Mouse (Mus musculus): Measurements from ENCODE around the gene Kcnab1.

The Kcnab1 gene

GRCm38 (mm10) chr3:65317876-65318537, 208.8 kb downstream of the Kcnab1 start:
- peak in 1 of 2 experiments; percentile 49 for DNase-seq

- peak in 1 of 2 experiments; percentile 8 for DNase-seq
Observed at GRCm38 (mm10) chr3:65319248-65320008, 210.2 kb downstream of the Kcnab1 start.

DNA sequence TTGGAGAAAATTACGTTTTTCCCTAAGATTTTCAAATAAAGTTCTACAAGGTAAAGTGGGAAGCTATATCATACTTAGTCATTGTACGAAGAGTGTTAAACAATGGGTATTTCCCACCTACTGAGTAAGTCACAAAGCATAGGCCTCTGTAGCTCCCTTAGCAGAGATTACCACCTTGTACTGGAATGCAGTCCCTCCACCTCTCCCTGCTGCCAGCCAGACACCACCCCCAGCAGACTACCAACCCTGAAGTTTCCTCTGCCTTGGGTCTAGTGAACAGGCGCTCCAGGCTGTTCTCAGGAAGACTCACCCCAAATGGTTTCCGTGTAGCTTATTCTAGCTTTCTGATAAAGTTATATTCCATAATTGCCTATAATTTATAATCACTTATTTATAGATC, 211.8 kb downstream of the Kcnab1 start:
- no peak for DNase-seq

DNA sequence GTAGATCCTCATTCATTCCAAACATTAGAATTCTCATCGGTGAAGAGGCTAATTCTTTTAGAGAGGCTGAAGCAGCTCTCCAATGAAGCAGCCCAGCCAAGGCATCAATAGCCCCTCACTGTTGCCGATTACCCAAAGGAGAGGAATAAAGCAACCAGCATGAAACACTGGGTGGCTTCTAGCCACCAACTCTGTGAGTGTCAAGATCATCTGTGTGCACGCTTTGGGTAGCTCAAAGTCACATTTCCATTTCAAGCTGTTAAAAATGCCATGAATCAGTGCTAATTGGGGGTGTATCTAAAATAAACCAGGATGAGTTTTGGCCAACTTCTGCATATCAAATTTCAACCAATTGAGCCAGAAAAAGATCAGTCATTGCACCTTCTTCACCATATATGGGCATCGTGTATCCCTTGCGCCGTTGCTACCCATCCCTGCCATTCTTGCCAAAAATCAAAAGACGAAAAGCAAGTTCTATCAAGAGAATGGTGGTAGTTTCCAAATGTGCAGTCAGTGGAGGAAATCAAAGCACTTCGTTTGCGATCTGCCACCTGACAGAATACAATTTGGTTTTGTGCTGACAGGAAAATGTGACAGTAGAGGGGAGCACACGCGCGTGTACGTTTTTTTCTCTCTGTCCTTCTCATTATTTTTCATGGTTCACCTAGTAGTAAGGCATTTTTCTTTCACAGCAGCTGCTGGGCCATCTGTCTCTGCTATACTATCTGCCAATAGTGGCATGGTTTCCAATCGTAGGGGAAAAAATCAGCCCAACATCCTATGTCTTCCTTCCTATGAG, 213.0 kb downstream of the Kcnab1 start:
- no peak for DNase-seq

DNA sequence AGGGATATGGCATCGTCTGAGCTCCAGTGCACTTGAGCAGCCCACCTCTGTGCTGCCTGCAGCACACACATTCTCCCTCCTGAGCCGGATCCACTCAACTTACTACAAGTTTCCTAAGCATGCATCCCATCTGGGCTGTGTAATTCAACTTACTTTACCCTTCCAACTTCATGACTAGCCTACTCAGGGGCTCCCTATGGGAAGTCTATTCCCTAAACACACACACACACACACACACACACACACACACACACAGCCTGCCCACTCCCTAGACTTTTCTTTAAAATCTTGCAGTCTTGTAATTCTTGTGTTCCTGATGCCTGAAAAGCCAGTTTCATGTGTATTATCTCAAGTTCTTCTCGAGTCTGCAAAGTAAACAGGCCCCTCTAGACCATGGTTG, 216.1 kb downstream of the Kcnab1 start:
- DNase-seq = no peak

DNA sequence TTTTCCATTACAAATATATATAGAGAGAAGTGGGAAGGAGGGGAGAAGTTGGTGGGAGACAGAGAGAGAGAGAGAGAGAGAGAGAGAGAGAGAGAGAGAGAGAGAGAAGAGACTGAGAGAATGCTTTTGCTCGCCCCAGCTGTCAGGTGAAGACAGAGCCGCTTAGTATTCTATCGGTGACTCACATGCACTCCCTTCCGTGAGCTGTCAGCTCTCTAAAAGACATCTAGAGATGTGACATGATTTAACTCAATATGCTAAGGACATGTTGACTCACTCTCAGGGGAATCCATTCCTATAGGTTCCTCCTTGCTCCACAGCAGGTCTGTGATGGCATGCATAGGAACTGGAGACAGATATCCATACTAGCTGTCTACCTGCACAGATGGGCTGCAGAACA, 219.6 kb downstream of the Kcnab1 start:
- DNase-seq = no peak

DNA sequence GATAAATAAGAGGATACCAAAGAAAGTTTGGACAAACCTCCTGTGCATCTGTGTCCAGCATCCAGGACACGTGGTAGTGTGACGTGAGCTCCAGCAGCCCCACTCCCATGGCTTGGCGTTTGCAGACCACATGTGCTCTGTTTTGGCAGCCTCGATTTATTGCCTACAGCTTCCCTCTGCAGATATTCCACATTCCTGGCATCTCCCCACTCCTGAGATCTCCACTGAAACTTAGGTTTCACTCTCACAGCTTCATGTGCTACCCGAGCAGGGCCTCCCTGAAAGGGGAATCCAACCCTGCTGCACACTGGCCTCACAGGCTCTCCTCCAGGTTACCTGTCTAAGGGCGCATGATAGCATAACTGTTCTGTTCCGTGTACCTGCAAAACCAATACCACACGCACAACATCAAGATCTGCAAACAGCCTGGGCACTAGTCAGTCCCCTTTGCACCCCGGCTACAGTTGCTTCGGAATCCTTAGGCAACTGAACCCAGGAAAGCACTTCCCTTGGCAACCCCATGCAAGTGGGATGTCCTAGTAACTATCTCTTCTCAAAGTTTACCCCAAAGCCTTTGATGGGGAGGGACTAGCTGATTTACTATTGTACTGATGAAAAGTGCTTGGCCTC, 228.8 kb downstream of the Kcnab1 start:
- no peak for DNase-seq

GRCm38 (mm10) chr3:65340173-65340951, 231.2 kb downstream of the Kcnab1 start:
- DNase-seq = no peak

GRCm38 (mm10) chr3:65346176-65346575, 237.0 kb downstream of the Kcnab1 start:
- DNase-seq = no peak

DNA sequence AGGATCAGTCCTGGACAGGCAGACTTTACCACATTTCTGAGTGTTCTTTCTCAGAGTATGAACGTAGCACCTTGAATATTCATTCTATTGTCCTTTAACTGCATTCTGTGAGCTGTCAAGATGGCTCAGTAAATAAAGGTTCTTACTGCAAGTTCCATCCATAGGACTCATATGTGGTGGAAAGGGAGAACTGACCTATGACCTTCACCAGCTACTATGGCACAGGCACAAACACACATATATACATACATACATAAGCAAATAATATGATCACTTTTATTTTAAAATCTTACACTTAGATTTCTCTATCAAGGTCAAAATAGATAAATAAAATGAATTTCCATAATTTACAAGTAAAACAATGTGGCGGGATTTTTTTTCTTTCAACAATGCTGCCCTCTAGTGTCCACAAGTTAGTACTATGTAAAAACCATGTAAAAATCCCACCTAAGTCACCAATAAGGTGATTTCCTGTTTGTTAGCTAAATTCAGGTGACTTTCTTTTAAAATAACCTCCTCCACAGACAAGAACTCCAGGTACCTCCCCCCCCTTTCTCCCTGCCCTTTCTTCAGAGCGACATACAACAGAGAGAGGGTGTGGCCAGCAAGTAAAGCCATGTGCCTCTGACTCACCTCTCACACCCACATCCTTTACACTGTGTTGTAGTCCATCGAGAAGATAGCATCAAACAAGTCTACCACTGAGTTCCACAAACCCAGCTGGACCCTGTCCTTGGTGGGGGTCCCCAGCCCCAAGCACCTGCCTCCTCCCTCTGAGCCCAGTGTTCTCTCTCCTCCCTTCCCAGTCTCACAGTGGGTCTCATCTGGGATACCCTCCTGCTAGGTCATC, 243.3 kb downstream of the Kcnab1 start:
- DNase-seq = no peak

- DNase-seq = no peak
Observed at GRCm38 (mm10) chr3:65353263-65354037, 244.3 kb downstream of the Kcnab1 start.

- DNase-seq = no peak
Observed at GRCm38 (mm10) chr3:65355479-65355878, 246.3 kb downstream of the Kcnab1 start.

DNA sequence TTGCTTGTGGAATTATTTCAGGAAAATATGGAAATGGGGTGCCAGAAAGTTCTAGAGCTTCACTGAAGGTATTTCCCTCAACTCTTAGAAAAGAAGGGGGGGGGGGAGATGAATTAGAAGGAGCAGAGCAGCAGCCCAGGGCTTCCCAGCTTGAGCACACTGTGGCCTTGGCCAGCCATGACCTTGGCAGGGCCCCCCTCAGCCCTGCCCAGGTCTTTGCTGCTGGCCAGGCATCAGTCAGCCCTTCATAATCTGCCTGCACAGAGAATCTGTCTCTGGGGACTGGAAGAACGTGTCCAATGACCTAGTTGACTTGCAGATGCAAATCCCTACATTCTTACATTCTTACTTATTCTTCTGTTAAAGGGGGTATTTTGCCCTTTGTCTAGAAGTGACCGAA, 249.1 kb downstream of the Kcnab1 start:
- no peak for DNase-seq

GRCm38 (mm10) chr3:65358841-65359240, 249.7 kb downstream of the Kcnab1 start:
- DNase-seq = no peak

DNA sequence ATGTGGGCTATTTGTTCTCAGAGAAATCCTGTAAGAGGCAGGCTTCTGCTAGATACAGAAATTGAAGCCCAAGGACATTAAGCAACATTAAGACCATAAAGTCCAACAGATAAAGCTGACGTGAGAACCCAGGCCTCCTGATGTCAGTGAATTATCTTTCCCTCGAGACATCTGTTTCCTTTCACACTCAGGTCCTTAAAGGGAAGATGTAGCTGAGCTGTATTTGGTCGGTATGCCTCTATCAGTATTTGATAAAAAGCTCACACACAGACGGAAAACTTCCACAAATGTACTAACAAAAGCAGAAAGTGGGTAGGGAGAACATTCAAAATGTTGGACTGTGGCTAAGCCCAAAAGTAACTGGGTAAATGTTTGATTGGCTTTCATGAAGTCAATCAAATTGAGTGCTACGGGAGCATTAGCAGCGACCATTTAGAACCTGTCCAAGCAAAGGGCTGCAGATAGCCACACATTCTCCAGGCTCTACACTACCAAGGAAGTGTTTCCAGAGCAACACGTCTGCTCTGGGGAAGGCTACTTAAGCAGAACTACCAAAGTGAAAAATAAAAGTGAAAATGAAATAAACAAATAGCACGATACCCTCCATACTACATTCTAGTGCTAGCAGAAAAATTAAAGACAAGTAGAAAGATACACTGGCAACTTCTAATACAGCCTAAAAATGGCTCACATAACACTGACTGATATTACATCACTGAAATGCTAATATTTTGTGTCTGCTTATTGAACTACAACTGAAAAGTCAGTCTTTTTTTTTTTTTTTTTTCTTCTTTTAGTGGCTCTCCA, 251.2 kb downstream of the Kcnab1 start:
- no peak for DNase-seq

DNA sequence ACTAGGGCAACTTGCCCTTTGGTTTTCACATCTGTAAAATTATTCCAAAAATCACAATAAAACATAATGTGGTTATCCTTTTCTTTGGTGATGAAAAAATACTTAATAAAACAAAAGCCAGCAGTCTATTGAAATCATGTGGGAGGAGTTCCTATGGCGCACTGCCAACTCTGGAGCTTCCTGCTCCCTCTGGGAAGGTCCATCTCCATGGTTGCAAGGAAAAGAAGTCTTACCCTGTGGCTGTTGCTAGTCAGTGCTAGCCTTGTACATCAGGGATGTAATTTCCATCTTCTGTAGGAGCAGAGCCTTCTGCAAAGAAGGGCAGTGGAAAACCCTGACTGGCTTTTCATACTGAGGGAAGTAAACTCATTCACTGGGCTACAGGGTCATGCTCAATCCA, 254.3 kb downstream of the Kcnab1 start:
- DNase-seq = no peak

DNA sequence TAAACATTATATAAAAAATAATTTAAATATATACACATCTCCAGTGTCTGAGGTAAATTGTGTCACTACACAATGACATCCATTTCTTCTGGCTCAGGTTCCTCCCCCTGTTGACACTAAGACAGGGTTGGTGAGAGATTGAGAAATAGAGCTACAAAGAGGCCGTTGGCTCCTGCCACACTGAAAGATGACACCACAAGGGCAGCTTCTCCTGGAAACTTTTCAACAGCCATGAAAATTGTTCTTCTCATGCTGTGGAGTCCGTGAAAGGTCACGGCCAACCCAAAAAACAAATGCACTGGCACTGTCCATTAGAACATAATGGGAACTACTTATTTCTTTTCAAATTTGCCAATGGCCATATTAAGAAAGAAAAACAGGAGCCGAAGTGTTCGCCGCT, 256.0 kb downstream of the Kcnab1 start:
- no peak for DNase-seq

DNA sequence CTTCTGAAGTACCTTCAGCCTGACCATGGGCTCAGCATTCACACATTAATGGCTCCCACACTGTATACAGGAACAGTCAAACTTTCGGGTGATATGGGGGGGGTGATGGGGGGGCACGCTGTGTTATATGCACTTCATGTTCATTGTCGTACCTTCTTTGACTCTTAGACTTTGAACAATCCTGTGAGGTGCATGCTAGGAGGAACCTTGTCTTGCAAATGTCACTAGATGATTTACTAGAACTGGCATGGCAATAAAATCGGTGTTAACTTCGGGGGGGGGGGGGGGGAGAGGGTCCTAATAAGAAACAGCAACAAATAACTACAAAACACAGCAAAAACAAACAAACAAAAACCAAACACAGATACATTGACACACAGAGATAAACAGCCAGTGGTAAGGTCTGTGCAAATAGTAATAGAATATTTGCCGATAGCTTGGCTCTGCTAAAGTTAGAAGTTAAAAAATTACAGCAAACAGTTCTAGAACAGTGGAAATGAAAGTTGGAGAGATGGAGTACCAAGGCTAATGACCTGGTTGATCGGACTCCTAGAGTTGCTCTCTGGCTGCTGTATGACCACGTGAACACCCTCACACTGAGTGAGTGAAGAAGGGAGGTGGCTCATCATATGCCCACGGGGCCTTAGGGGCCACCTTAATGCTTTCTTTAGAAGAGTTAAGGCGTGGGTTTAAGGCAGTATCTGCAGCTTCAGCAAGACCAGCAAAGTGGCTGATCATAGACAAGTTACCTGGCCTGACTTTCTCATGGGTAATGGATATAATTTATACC, 256.9 kb downstream of the Kcnab1 start:
- DNase-seq = no peak

- DNase-seq = no peak
Observed at GRCm38 (mm10) chr3:65367944-65368343, 258.8 kb downstream of the Kcnab1 start.

All from spleen, adult 18-20 months (tissue).